Mouse (Mus musculus) gastrocnemius, postnatal 4 days (tissue): ENCODE results near the gene Gm49661. TPM values are rescaled to one million over a fixed set of nuclear protein-coding genes. Genes with fewer than 3 reads are reported as not detected.
A peak's percentile ranks its signal among the peaks of the same experiment; 100 is the strongest.

Experiments
- DNase-seq, 2 experiments: peaks; one replicate each; pipeline ENCODE4 v3.0.0; 2021 to 2022; ENCODE audit warnings: low spot score in 2 of 2, mixed read lengths in 2 of 2
- microRNA-seq: library from miRNA; unstranded; fragments of <30 nt; microRNA quantifications from one replicate; pipeline ENCODE4 v1.2.0, GENCODE M21; 2021
- total RNA-seq, 2 experiments: library from RNA; stranded (reverse); gene quantifications; 2 replicates each; pipeline ENCODE4 v1.2.3; 2021

Gene Gm49661
- total RNA-seq, 2 experiments from 2014 or later, result 2.0 TPM; not detected in 1

DNA sequence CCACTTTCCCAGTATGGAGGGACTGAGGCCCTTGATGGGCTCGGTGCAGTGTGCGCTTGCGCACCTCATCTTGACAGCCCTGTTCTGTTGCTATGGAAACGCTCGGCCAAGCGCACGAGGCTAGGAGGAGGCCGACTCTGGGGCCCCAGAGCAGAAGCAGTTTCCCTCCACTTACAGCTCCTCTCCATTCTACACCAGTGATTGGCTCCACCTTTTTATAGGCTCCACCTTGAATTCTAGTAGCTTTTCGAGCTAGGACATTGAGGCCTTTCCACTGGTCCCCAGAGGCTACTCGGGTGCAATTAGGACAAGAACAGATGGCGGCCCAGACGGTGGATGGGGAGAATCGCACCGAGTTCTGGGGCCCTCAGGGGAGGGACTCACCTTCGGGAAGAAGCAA lies 34.4 kb downstream of the Gm49661 start:
- DNase-seq, result no peak

DNA sequence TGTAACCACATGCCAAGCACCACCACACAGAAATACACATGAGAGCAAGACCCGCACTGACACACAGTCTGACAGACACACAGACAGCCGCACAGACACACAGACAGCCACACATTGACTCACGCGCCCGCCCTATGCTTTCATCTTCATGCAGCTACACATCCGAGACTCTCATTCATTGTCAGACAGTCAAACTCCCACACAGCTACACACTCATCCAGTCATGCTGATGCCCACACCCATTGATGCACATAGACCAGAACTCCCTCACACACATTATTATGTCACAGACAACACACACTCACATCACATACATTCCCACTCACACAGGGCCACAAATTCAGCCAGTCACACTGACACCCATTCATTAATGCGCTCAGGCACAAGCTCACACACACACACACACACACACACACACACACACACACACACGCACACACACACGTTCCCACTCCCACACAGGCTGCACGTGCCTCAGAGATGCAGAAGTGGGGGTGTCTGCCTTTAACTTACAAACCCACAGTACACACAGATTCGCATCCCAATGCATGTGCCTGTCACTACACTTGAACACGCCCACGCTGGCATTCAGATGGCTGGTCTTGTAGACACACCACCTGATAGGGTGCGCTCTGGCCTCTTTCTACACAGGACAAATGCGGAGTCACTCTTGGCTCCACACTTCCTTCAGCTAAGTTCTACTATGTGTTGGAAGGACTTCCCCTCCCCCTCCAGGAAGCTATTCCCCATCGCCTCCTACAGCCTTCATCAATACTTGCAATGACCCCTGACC lies 35.3 kb downstream of the Gm49661 start:
- DNase-seq, result no peak

GRCm38 (mm10) chr8:84930582-84930981 lies 38.7 kb downstream of the Gm49661 start:
- no peak for DNase-seq

DNA sequence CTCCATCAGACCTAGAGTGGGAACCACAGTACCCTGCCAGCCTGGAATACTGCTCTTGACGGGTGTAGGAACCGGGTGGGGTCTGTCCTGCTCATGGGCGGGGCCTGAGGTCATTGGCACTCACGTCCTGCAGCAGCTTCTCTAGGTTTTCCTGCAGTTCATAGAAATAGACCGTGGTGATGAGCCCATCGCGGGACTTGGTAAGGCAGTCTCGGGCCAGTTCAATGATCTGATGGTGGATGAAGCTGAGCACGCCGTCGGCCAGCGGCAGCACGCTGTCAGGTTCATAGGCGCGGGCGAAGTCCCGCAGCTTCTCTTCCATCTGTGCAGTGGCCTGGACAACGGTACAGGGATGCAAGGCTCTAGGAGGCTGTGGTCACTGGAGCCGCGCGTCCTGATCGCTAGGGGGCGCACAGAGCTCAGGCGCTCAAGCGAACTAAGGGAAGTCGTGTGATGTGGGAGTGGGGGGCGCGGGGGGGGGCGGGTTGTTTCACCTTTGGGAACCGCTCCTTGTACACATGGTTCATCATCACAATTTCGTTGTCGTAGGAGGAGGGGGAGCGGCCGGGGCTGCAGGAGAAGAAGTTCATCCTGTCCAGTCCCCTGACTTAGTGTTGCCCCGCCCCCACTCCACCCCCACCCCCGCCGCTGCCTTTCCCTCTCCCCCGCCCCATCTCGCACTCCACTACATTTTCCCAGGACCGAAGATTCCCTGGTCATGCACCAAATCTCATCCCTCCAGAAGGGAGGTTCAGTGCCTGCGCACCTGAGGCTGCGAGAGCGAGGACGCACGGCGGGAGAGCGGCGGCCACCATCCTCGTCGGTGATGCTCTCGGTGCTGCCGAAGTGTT lies 40.6 kb downstream of the Gm49661 start:
- peak in 1 of 2 experiments; percentile 67 for DNase-seq

GRCm38 (mm10) chr8:84927513-84927912 lies 41.7 kb downstream of the Gm49661 start:
- DNase-seq, result no peak

GRCm38 (mm10) chr8:84925557-84925956 lies 43.7 kb downstream of the Gm49661 start:
- DNase-seq, result no peak

- DNase-seq, result no peak
These were observed 47.6 kb downstream of the Gm49661 start for GRCm38 (mm10) chr8:84921596-84921995.

- no peak for DNase-seq
These were observed 50.6 kb downstream of the Gm49661 start for GRCm38 (mm10) chr8:84918646-84919045.

DNA sequence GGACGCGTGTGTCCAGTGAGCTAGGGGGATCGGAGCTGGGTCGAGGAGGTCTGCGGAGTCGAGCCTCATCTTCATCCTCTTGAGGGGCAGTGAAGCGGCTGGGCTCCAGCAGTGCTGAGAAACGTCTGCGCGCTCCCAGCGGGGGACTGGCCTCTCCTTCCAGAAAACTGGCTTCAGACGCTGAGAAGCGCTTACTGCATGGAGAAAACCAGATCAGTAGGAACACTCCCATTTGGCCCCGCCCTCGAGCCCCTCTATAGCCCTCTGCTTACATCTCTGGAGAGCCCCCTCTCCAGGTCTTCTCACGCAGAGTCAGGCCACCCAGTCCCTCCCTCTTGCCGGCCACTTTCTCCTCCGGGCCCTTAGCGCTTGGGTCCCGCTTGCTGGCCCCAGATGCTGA lies 51.5 kb downstream of the Gm49661 start:
- no peak for DNase-seq

Small RNAs within 50 kb of the gene (microRNA-seq; reads per million reads assigned to microRNA genes)
- not detected for gene Gm24197

Other genes with a start within 250 kb of the Gm49661 start
- gene G430095P16Rik, start 246.4 kb downstream of the Gm49661 start, total RNA-seq, result 10 to 100 TPM in 1 of 2 experiments, 1 to 10 TPM in 1; 7.8 to 10.2 TPM
- gene Nfix, start 169.1 kb downstream of the Gm49661 start, total RNA-seq, result 100 to 1,000 TPM; 517 to 591 TPM
- gene Dand5, start 146.6 kb downstream of the Gm49661 start, total RNA-seq, result 1 to 10 TPM; 6.3 to 6.8 TPM
- gene Gadd45gip1, start 137.9 kb downstream of the Gm49661 start, total RNA-seq, result 10 to 100 TPM; 33.3 to 36.0 TPM
- gene Rad23a, start 128.8 kb downstream of the Gm49661 start, total RNA-seq, result 100 to 1,000 TPM; 121 to 123 TPM
- 100 to 1,000 TPM; 339 to 368 TPM for gene Calr, start 122.5 kb downstream of the Gm49661 start, total RNA-seq
- gene Farsa, start 112.4 kb downstream of the Gm49661 start, total RNA-seq, result 10 to 100 TPM; 37.2 to 41.3 TPM
- gene Syce2, start 97.3 kb downstream of the Gm49661 start, total RNA-seq, result 10 to 100 TPM; 15.3 to 18.0 TPM
- 10 to 100 TPM; 22.1 to 28.2 TPM for gene Gcdh, start 75.5 kb downstream of the Gm49661 start, total RNA-seq
- under 1 TPM in 1 of 2 experiments, not detected in 1; 0.67 TPM for gene Klf1, start 67.5 kb downstream of the Gm49661 start, total RNA-seq
- 1 to 10 TPM; 6.9 to 7.0 TPM for gene Dnase2a, start 60.9 kb downstream of the Gm49661 start, total RNA-seq
- gene Mast1, start 32.1 kb downstream of the Gm49661 start, total RNA-seq, result under 1 TPM in 1 of 2 experiments, not detected in 1; 0.07 TPM
- not detected for gene Rtbdn, start 22.4 kb downstream of the Gm49661 start, total RNA-seq
- 100 to 1,000 TPM; 317 to 327 TPM for gene Prdx2, start 154 bp upstream of the Gm49661 start, total RNA-seq
- 10 to 100 TPM; 38.7 to 45.2 TPM for gene Rnaseh2a, start 334 bp upstream of the Gm49661 start, total RNA-seq
- 10 to 100 TPM in 1 of 2 experiments, 1 to 10 TPM in 1; 10.0 to 10.1 TPM for gene Junb, start 9.3 kb upstream of the Gm49661 start, total RNA-seq
- gene Hook2, start 21.2 kb upstream of the Gm49661 start, total RNA-seq, result 1 to 10 TPM; 3.5 to 4.5 TPM
- not detected for gene Best2, start 45.1 kb upstream of the Gm49661 start, total RNA-seq
- 10 to 100 TPM; 51.7 to 56.5 TPM for gene Asna1, start 55.8 kb upstream of the Gm49661 start, total RNA-seq
- gene Trir, start 57.4 kb upstream of the Gm49661 start, total RNA-seq, result 100 to 1,000 TPM; 126 to 127 TPM
- 10 to 100 TPM; 42.8 to 46.7 TPM for gene Tnpo2, start 67.5 kb upstream of the Gm49661 start, total RNA-seq
- gene Fbxw9, start 90.6 kb upstream of the Gm49661 start, total RNA-seq, result 10 to 100 TPM; 10.6 to 12.9 TPM
- not detected for gene Gm5741, start 98.5 kb upstream of the Gm49661 start, total RNA-seq
- gene Dhps, start 102.3 kb upstream of the Gm49661 start, total RNA-seq, result 10 to 100 TPM; 28.7 to 29.4 TPM
- 10 to 100 TPM; 46.0 to 49.7 TPM for gene Wdr83os, start 111.3 kb upstream of the Gm49661 start, total RNA-seq
- 10 to 100 TPM; 17.5 to 18.4 TPM for gene Wdr83, start 111.9 kb upstream of the Gm49661 start, total RNA-seq
- 10 to 100 TPM; 28.0 to 30.2 TPM for gene Man2b1, start 113.8 kb upstream of the Gm49661 start, total RNA-seq
- gene Zfp791, start 153.7 kb upstream of the Gm49661 start, total RNA-seq, result 1 to 10 TPM; 1.6 to 1.8 TPM
- gene Cks1brt, start 182.5 kb upstream of the Gm49661 start, total RNA-seq, result not detected